Mouse (Mus musculus): Measurements from ENCODE around the gene Synj1. TPM values are rescaled to one million over a fixed set of nuclear protein-coding genes. Genes with fewer than 3 reads are reported as not detected.

Gene Synj1
- polyA plus RNA-seq, 1 experiment from 2014 or later: 14.8 TPM

DNA sequence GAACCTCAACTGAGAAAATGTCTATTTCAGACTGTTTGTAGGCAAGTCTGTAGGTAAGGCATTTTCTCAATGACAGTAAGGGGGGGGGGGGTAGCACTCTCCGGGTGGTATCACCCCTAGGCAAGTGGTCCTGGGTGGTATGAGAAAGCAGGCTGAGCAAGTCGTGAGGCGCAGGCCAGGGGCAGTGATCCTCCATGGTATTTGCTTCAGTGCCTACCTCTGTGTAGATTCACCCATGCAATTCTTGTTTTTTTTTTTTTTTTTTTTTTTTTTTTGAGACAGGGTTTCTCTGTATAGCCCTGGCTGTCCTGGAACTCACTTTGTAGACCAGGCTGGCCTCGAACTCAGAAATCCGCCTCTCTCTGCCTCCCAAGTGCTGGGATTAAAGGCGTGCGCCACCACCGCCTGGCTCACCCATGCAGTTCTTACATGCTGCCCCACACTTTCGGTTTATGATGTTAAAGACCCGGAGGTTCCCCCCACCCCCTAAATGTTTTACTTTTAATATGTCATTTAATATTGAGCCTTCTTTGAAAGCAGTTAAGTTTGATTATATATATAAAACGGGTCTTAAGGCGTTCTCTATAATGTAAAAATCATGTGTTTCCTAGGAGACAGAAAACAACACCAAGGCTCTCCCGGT is 77.5 kb downstream of the Synj1 start:
- H3K4me1 ChIP-seq (replicated peaks): no peaks in the 10 kb centered on the region; the same call in 1 of the 2 replicates
- no peaks in the 10 kb centered on the region for H3K27me3 ChIP-seq (replicated peaks)
- no peaks in the 10 kb centered on the region for H3K36me3 ChIP-seq
- H3K9me3 ChIP-seq: no peaks in the 10 kb centered on the region
- peak overlapping the region; percentile 93 for H3K4me3 ChIP-seq (replicated peaks)
- H3K4me2 ChIP-seq (replicated peaks): peak overlapping the region; percentile 85
- peak overlapping the region; percentile 79 for H3K27ac ChIP-seq
- WGBS: 24% methylated on average over 13 of the region's 13 CpGs
- peak overlapping the region; percentile 88 for H3K9ac ChIP-seq
- ATAC-seq: no peak

DNA sequence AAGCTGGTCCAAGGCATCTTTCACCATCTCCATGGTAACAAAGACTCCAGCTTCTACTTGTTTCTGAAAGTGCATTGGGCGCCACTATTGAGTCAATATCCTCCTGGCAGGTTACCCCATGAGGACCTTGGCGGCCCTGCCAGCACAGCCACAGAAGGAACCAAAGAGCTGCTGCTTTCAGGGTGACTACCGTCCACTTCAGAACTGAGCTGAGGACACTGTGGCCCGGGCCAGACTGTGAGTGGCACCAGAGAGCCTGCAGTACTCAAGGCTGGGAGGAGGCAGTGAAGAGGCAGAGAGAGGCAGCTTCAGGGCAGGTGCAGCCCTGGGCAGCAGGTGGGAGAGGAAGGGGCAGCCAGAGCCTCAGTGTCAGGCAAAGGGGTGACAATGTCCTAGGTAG is 83.7 kb downstream of the Synj1 start:
- no peak for ATAC-seq
- Histone ChIP-seq H3K4me3 (replicated peaks) (no peak overlapping the region), H3K4me1 (replicated peaks) (no peaks in the 10 kb centered on the region), H3K27me3 (replicated peaks) (no peaks in the 10 kb centered on the region), H3K9me3 (no peaks in the 10 kb centered on the region), H3K9ac (no peak overlapping the region), H3K4me2 (replicated peaks) (no peak overlapping the region), H3K27ac (no peak overlapping the region), H3K36me3 (no peaks in the 10 kb centered on the region; the same call in 1 of the 2 replicates)
- WGBS: 87% methylated on average over 4 of the region's 4 CpGs

DNA sequence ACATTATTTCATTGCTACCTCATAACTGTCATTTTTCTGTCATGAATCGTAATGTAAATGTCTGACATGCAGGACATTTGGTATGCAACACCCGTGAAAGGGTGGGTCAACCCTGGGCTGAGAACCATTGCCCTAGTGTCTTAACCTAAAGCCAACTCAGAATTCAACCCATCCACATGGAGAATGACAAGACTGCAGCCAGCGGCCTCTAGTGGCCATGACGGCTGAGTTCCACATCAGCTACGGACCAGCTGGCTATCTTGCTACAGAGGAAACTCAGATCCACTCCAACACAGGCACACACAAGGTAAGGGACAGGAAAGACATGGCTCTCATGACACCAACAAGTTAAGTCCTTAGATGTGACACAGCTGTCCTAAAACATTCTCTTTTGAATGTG is 85.6 kb downstream of the Synj1 start:
- no peak overlapping the region for H3K4me2 ChIP-seq (replicated peaks)
- ATAC-seq: peak; percentile 76

DNA sequence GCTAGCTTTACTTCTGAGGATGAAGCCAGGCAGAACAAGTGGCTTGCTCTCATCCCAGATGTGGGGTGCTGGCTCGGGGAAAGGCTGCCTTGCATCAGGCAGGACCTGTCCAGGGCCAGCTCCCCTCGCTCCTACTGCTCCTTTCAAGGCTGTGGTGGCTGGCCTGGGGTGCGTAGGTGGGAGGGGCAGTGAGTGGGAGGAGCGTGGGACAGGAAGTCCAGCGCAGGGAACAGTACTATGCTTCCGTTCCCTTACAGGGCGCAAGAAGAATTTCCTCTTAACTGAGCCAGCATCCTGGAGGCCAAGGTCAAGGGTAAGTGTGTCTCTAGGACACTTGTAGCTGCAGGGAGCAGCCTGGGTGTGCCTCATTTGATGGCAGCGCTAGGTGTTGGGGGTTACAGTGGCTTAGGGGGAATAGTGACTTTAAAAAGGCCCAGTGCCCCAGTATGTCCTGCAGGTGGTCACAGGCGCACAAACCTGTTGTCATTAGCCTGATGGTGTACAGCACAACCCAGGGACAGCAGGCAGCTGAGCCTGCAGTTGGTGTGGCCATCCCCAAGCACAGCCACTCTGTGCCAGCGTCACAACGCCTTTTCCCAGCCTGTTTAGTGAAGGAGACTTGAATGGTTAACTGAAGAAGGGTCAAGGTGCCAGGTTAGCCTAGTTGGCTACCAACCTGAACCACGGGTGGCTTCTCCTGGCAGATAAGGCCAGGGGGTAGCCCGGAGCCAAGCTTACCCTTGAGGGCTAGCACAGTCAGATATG is 86.3 kb downstream of the Synj1 start:
- H3K4me1 ChIP-seq (replicated peaks): no peaks in the 10 kb centered on the region
- no peaks in the 10 kb centered on the region; the same call in 1 of the 2 replicates for H3K36me3 ChIP-seq
- H3K4me2 ChIP-seq (replicated peaks): no peak overlapping the region
- WGBS: 82% methylated on average over 13 of the region's 13 CpGs
- H3K9ac ChIP-seq: no peak overlapping the region
- H3K4me3 ChIP-seq (replicated peaks): no peak overlapping the region
- H3K27me3 ChIP-seq (replicated peaks): no peaks in the 10 kb centered on the region
- H3K27ac ChIP-seq: no peak overlapping the region
- ATAC-seq: peak; percentile 40
- H3K9me3 ChIP-seq: no peaks in the 10 kb centered on the region

More for the DNA sequence above, 85.6 kb downstream of the Synj1 start:
- no peak overlapping the region for H3K27ac ChIP-seq
- H3K4me1 ChIP-seq (replicated peaks): no peaks in the 10 kb centered on the region
- H3K9me3 ChIP-seq: no peaks in the 10 kb centered on the region
- H3K36me3 ChIP-seq: no peaks in the 10 kb centered on the region; the same call in 1 of the 2 replicates
- WGBS: 29% methylated on average over 5 of the region's 5 CpGs
- H3K4me3 ChIP-seq (replicated peaks): no peak overlapping the region
- no peak overlapping the region for H3K9ac ChIP-seq
- no peaks in the 10 kb centered on the region for H3K27me3 ChIP-seq (replicated peaks)

DNA sequence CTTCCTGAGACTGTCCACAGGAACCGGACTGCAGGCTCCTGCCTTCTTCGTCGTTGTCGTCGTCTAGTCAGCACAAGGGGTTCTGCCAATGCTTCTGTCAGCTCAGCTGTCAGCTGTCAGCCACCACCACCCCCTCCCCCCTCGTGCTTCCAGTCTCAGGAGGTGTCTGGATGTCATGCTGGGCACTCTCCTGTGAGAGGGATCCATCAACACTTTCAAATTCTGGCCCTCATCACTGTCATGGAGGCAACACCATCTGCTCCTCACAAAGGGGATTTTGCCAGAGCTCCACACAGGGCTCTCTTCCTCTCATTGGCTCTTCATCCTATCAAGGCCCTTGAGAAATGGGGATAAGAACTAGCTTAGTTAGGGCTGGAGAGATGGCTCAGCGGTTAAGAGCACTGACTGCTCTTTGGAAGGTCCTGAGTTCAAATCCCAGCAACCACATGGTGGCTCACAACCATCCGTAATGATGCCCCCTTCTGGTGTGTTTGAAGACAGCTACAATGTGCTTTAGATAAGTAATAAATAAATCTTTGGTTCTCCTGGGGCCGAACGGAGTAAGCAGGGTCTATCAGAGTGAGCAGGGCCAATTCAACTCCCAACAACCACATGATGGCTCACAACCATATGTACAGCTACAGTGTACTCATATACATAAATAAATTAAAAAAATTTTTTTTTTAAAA is 89.5 kb downstream of the Synj1 start:
- Histone ChIP-seq H3K9me3 (no peaks in the 10 kb centered on the region), H3K9ac (no peak overlapping the region), H3K4me3 (replicated peaks) (no peak overlapping the region), H3K27ac (no peak overlapping the region), H3K4me2 (replicated peaks) (no peak overlapping the region), H3K36me3 (no peaks in the 10 kb centered on the region), H3K4me1 (replicated peaks) (no peaks in the 10 kb centered on the region), H3K27me3 (replicated peaks) (no peaks in the 10 kb centered on the region)
- 47% methylated on average over 10 of the region's 10 CpGs for WGBS
- ATAC-seq: no peak

DNA sequence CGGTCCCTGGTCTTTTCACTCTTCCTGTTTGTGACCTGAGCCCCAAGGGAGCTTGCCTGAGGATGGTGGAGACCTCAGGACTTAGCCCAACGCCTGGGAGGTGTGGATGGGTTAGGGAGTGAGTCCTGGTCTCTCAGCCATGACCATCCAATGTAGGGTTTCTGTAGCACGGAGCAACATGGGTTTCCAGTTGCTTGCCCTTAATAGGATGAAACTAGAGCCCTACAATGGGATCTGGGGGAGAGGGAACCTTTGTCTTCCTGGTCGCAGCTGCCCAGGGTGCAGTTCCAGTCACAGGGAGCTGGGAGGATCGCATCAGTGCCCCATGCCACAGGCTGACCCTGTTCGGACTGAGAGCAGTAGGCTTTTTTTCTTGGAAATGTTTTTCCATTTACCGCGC is 94.0 kb downstream of the Synj1 start:
- Histone ChIP-seq H3K9me3 (no peaks in the 10 kb centered on the region), H3K27ac (no peak overlapping the region), H3K4me1 (replicated peaks) (no peaks in the 10 kb centered on the region), H3K27me3 (replicated peaks) (no peaks in the 10 kb centered on the region), H3K36me3 (no peaks in the 10 kb centered on the region), H3K9ac (no peak overlapping the region), H3K4me3 (replicated peaks) (no peak overlapping the region), H3K4me2 (replicated peaks) (no peak overlapping the region)
- 84% methylated on average over 8 of the region's 8 CpGs for WGBS
- ATAC-seq: no peak

DNA sequence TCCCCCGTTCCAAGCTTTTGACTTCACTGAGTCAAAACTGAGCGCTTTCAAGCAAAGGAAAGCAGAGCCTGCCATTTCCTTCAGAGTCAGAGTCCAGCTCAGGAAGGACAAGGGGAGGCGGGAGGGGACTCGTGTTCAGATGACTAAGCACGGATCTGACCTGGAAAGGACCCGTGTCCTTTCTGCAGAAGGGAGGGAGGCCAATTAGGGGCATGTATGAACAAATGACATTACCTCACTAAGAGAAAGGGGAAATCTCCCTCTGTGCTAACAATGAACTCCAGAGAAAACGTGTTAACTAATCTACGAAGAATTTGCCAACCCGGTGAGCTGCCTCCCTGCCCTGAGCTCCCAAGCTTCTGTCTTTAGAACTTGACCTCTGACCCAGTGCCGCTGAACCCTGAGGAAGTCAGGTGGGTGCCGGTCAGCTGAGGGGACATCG is 95.0 kb downstream of the Synj1 start:
- Histone ChIP-seq H3K27ac (no peak overlapping the region), H3K4me2 (replicated peaks) (peak overlapping the region; percentile 11), H3K9ac (no peak overlapping the region), H3K4me3 (replicated peaks) (no peak overlapping the region), H3K27me3 (replicated peaks) (no peaks in the 10 kb centered on the region), H3K9me3 (no peaks in the 10 kb centered on the region), H3K4me1 (replicated peaks) (no peaks in the 10 kb centered on the region), H3K36me3 (no peaks in the 10 kb centered on the region)
- peak; percentile 71 for ATAC-seq
- WGBS: 34% methylated on average over 12 of the region's 12 CpGs

DNA sequence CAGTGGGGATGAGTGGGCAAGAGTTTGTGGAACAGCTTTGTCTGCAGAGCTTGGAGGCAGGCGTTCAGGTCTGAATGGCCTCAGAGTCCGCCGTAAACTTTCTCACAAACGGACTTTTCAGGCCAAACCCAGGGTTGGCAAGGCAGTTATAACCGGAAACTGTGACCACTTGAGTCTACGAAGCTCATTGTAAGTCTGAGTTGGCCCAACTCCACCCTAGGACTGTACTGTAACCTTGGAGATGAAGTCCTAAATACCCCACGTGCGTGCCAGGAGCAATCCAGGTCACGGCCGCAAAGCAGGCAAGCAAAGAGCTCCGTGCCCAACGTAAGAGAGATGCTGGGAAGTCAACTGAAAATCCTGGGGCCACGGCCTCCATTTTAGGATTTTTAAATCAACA is 99.3 kb downstream of the Synj1 start:
- no peak overlapping the region for H3K4me3 ChIP-seq (replicated peaks)
- H3K4me2 ChIP-seq (replicated peaks): no peak overlapping the region
- ATAC-seq: no peak
- H3K9me3 ChIP-seq: no peaks in the 10 kb centered on the region
- no peak overlapping the region for H3K27ac ChIP-seq
- no peaks in the 10 kb centered on the region for H3K4me1 ChIP-seq (replicated peaks)
- H3K27me3 ChIP-seq (replicated peaks): no peaks in the 10 kb centered on the region
- no peak overlapping the region for H3K9ac ChIP-seq
- 88% methylated on average over 13 of the region's 13 CpGs for WGBS
- no peaks in the 10 kb centered on the region for H3K36me3 ChIP-seq

DNA sequence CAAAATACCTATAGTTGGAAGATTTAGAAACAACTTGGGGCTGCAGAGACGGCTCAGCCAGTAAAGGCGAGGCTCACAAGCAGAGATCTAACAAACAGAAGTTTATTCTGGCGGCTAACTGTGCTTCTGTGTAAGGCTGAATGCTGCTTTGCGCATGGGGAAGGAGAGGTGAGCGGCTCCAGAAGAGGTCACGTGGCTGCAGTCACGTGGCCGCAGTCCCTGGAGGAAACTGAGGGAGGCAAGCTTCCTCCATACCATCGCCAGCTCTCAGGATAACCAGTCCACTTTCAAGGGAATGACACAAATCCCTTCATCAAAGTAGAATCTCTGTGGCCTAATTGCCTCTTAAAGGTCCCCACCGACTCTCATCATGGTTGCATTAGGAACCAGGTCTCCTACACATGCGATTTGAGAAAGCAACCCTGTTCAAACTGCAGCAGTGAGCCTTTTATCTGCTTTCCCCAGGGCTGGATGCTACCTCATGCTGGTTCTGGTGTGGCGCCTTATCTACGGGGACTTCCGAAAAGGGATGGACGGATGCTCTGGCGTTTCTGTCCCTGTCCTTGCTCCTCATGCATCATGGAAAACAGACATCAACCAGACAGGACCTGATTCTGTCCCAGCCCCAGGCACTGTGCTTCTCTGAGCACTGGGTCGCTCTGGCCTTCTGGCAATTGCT is 100.1 kb downstream of the Synj1 start:
- H3K4me2 ChIP-seq (replicated peaks): no peak overlapping the region
- H3K4me1 ChIP-seq (replicated peaks): no peaks in the 10 kb centered on the region
- no peak for ATAC-seq
- H3K36me3 ChIP-seq: no peaks in the 10 kb centered on the region
- H3K27ac ChIP-seq: no peak overlapping the region
- H3K27me3 ChIP-seq (replicated peaks): no peaks in the 10 kb centered on the region
- no peak overlapping the region for H3K4me3 ChIP-seq (replicated peaks)
- no peaks in the 10 kb centered on the region for H3K9me3 ChIP-seq
- WGBS: 80% methylated on average over 17 of the region's 17 CpGs
- H3K9ac ChIP-seq: no peak overlapping the region

DNA sequence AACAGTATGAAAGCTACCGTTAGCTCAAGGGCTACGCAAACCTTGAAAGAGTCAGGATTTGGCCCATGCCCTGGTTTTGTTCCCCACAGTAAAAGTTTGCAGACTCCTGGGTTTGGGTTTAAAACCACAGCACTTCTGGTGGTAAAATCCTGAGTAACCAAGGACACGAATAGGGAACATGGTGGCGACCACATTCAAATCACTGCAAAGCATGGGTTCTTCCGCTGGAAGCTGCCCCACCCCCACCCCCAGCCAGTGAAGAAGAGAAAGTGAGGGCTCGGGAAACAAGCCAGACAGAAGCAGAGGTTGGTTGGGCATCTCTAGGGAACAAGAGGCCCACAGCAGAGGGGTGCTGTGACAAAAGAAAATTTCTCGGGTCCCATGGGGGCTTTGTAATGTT is 103.9 kb downstream of the Synj1 start:
- Histone ChIP-seq H3K27me3 (replicated peaks) (no peaks in the 10 kb centered on the region), H3K4me3 (replicated peaks) (no peak overlapping the region), H3K27ac (no peak overlapping the region), H3K9ac (no peak overlapping the region), H3K4me1 (replicated peaks) (no peaks in the 10 kb centered on the region), H3K4me2 (replicated peaks) (no peak overlapping the region), H3K36me3 (no peaks in the 10 kb centered on the region), H3K9me3 (no peaks in the 10 kb centered on the region)
- 64% methylated on average over 7 of the region's 7 CpGs for WGBS
- ATAC-seq: no peak

DNA sequence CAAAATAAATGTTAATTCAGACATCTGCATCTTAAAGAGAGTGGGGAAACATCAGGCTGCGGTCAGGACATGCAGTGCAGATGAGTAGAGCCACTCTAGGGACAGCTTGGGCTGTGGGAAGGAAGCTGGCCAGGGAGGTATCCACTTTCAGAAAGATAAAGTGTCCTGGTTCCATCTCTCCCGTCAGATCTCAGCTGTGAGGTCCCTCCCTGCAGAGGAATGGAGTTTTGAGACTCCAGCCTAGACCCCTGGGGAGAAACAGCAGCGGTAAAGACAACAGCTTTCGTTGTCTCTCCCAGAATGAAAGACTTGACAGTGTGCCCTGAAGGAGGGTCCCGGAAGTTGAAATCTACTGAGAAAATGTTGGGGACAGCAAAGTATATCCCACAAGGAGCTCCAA is 107.8 kb downstream of the Synj1 start:
- Histone ChIP-seq H3K27ac (no peak overlapping the region), H3K9me3 (no peaks in the 10 kb centered on the region), H3K4me2 (replicated peaks) (no peak overlapping the region), H3K27me3 (replicated peaks) (no peaks in the 10 kb centered on the region), H3K9ac (no peak overlapping the region), H3K4me3 (replicated peaks) (no peak overlapping the region), H3K36me3 (no peaks in the 10 kb centered on the region), H3K4me1 (replicated peaks) (no peaks in the 10 kb centered on the region)
- ATAC-seq: no peak
- WGBS: 42% methylated on average over 5 of the region's 5 CpGs

DNA sequence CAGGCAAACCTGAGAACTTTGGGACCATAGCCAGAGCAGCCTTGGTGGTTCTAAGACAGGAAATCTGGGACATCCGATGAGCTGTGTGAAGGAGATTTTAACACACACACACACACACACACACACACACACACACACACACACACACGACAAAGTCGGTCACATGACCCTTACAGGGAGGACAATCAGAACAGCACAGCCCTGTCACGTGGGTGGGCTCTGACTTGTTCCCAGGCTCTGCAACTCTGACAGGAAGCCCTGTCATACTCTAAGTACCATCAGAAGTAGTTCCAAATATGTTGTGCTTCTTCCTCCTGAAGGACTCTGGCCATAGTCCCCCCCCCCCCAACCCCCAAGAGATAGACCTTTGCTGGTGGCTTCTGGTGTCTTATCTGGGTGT is 109.7 kb downstream of the Synj1 start:
- no peaks in the 10 kb centered on the region for H3K9me3 ChIP-seq
- H3K27me3 ChIP-seq (replicated peaks): no peaks in the 10 kb centered on the region
- no peak overlapping the region for H3K4me2 ChIP-seq (replicated peaks)
- no peaks in the 10 kb centered on the region for H3K4me1 ChIP-seq (replicated peaks)
- H3K27ac ChIP-seq: no peak overlapping the region
- ATAC-seq: no peak
- WGBS: 50% methylated on average over 4 of the region's 4 CpGs
- no peak overlapping the region for H3K4me3 ChIP-seq (replicated peaks)
- H3K36me3 ChIP-seq: no peaks in the 10 kb centered on the region
- no peak overlapping the region for H3K9ac ChIP-seq
